Mouse (Mus musculus) E14TG2a.4 (cell line): ENCODE measurements around the gene Atp6ap1l.

Experiments
- CTCF ChIP-seq: conservative IDR thresholded peaks from 2 replicates; pipeline ENCODE4 v1.5.1; 2014; ENCODE audit warnings: low read length
- NANOG ChIP-seq: IDR thresholded peaks from 2 replicates; pipeline ENCODE4 v1.6.1; 2014; ENCODE audit warnings: borderline replicate concordance, low read length, mixed read lengths
- POU5F1 ChIP-seq: IDR thresholded peaks from 2 replicates; pipeline ENCODE4 v1.6.1; 2014; ENCODE audit warnings: low read length, borderline replicate concordance

- TF ChIP-seq CTCF (no peak), POU5F1 (no peak), NANOG (no peak)
Measured at GRCm38 (mm10) chr13:90922751-90923612, 17.8 kb upstream of the Atp6ap1l start, which contains the start of gene Rps23.
